Mouse (Mus musculus): Measurements from ENCODE around the gene Dnah6. TPM values are rescaled to one million over a fixed set of nuclear protein-coding genes. Genes with fewer than 3 reads are reported as not detected.

Gene Dnah6
- total RNA-seq, 4 experiments from 2014 or later = 0.83 to 1.5 (median 1.1) TPM

GRCm38 (mm10) chr6:73153675-73154074 lies 67.8 kb downstream of the Dnah6 start:
- DNase-seq (ENCODE audit: low spot score in 2 of 2) = peak; percentile 80 to 92

GRCm38 (mm10) chr6:73143403-73143802 lies 78.0 kb downstream of the Dnah6 start:
- no peak for DNase-seq (ENCODE audit: low spot score in 2 of 2)

GRCm38 (mm10) chr6:73142776-73143175 lies 78.7 kb downstream of the Dnah6 start:
- DNase-seq (ENCODE audit: low spot score in 2 of 2) = no peak

- DNase-seq (ENCODE audit: low spot score in 2 of 2) = no peak
These were observed 80.6 kb downstream of the Dnah6 start for GRCm38 (mm10) chr6:73140836-73141235.

- no peak for DNase-seq (ENCODE audit: low spot score in 2 of 2)
These were observed 88.7 kb downstream of the Dnah6 start for GRCm38 (mm10) chr6:73132784-73133183.

GRCm38 (mm10) chr6:73127594-73127993 lies 93.9 kb downstream of the Dnah6 start:
- DNase-seq (ENCODE audit: low spot score in 2 of 2) = no peak

GRCm38 (mm10) chr6:73120348-73120747 lies 101.1 kb downstream of the Dnah6 start:
- DNase-seq (ENCODE audit: low spot score in 2 of 2) = no peak

- no peak for DNase-seq (ENCODE audit: low spot score in 2 of 2)
These were observed 107.6 kb downstream of the Dnah6 start for GRCm38 (mm10) chr6:73113898-73114297.

GRCm38 (mm10) chr6:73113365-73113764 lies 108.1 kb downstream of the Dnah6 start:
- no peak for DNase-seq (ENCODE audit: low spot score in 2 of 2)

- DNase-seq (ENCODE audit: low spot score in 2 of 2) = no peak
These were observed 128.3 kb downstream of the Dnah6 start for GRCm38 (mm10) chr6:73093133-73093532.

GRCm38 (mm10) chr6:73090836-73091235 lies 130.6 kb downstream of the Dnah6 start:
- DNase-seq (ENCODE audit: low spot score in 2 of 2) = no peak

- DNase-seq (ENCODE audit: low spot score in 2 of 2) = no peak
These were observed 138.9 kb downstream of the Dnah6 start for GRCm38 (mm10) chr6:73082571-73082970.

- DNase-seq (ENCODE audit: low spot score in 2 of 2) = no peak
These were observed 149.2 kb downstream of the Dnah6 start for GRCm38 (mm10) chr6:73072093-73072786.

- DNase-seq (ENCODE audit: low spot score in 2 of 2) = no peak
These were observed 150.2 kb downstream of the Dnah6 start for GRCm38 (mm10) chr6:73071214-73071613.

- DNase-seq (ENCODE audit: low spot score in 2 of 2) = no peak
These were observed 150.8 kb downstream of the Dnah6 start for GRCm38 (mm10) chr6:73070663-73071062.

- DNase-seq (ENCODE audit: low spot score in 2 of 2) = no peak
These were observed 156.9 kb downstream of the Dnah6 start for GRCm38 (mm10) chr6:73064551-73064950.

GRCm38 (mm10) chr6:73059596-73060121 lies 161.8 kb downstream of the Dnah6 start:
- DNase-seq (ENCODE audit: low spot score in 2 of 2) = no peak

GRCm38 (mm10) chr6:73059162-73059561 lies 162.3 kb downstream of the Dnah6 start:
- no peak for DNase-seq (ENCODE audit: low spot score in 2 of 2)

GRCm38 (mm10) chr6:73055347-73055746 lies 166.1 kb downstream of the Dnah6 start:
- DNase-seq (ENCODE audit: low spot score in 2 of 2) = no peak

GRCm38 (mm10) chr6:73054807-73055206 lies 166.6 kb downstream of the Dnah6 start:
- no peak for DNase-seq (ENCODE audit: low spot score in 2 of 2)

GRCm38 (mm10) chr6:73053526-73053925 lies 167.9 kb downstream of the Dnah6 start:
- no peak for DNase-seq (ENCODE audit: low spot score in 2 of 2)

- DNase-seq (ENCODE audit: low spot score in 2 of 2) = no peak
These were observed 174.2 kb downstream of the Dnah6 start for GRCm38 (mm10) chr6:73047259-73047658.

GRCm38 (mm10) chr6:73045944-73046343 lies 175.5 kb downstream of the Dnah6 start:
- DNase-seq (ENCODE audit: low spot score in 2 of 2) = no peak

All from layer of hippocampus, adult 8-10 months (tissue).